Mouse (Mus musculus) midbrain, embryonic 10.5 days (tissue): ENCODE data around the gene Cd300ld3. TPM values are rescaled to one million over a fixed set of nuclear protein-coding genes. Genes with fewer than 3 reads are reported as not detected.

Experiments used
- DNase-seq: peaks from one replicate; pipeline ENCODE4 v3.0.0-alpha.2; 2017; ENCODE audit warnings: low spot score
- H3K27ac ChIP-seq: fragments of 300-500 bp; sonication (generic); replicated peaks from 2 replicates; pipeline ENCODE4 v1.5.1; 2016; ENCODE audit warnings: mild to moderate bottlenecking
- H3K27me3 ChIP-seq: fragments of 300-500 bp; sonication (generic); 2 replicates; pipeline ENCODE4 v1.6.1; 2016; ENCODE audit warnings: low read depth, mild to moderate bottlenecking; ENCODE audit not compliant: poor library complexity, severe bottlenecking
- H3K36me3 ChIP-seq: fragments of 300-500 bp; sonication (generic); 2 replicates; pipeline ENCODE4 v1.6.1; 2016; ENCODE audit warnings: mild to moderate bottlenecking, moderate library complexity
- H3K4me1 ChIP-seq: fragments of 300-500 bp; sonication (generic); 2 replicates; pipeline ENCODE4 v1.6.1; 2016
- H3K4me3 ChIP-seq: fragments of 300-500 bp; sonication (generic); 2 replicates; pipeline ENCODE4 v1.5.1; 2016; ENCODE audit warnings: mild to moderate bottlenecking, moderate library complexity
- H3K9me3 ChIP-seq: fragments of 300-500 bp; sonication (generic); replicated peaks from 2 replicates; pipeline ENCODE4 v1.6.1; 2016; ENCODE audit warnings: mild to moderate bottlenecking
- WGBS: fragments of 180-500 bp; shearing (Covaris S2); methylation state at CpG from one replicate; pipeline ENCODE4 v1.1.7; 2016; 5-methylcytosine and 5-hydroxymethylcytosine counted together
- polyA plus RNA-seq: library from polyadenylated mRNA; unstranded; fragments of >200 nt; fragmentation: Nextera tagmentation; extraction: Ambion mirVana; gene quantifications from 2 replicates; pipeline ENCODE4 v1.2.1, GENCODE M21; 2016

Cd300ld3 gene
- polyA plus RNA-seq, 1 experiment from 2014 or later = not detected

- Histone ChIP-seq H3K27ac (no peak overlapping the region), H3K9me3 (no peaks in the 10 kb centered on the region), H3K36me3 (no peaks in the 10 kb centered on the region), H3K4me3 (no peak overlapping the region), H3K27me3 (peaks cover 32% of the 10 kb centered on the region), H3K4me1 (peaks cover 25% of the 10 kb centered on the region)
- 83% methylated on average over 5 of the region's 5 CpGs for WGBS
- DNase-seq = no peak
These were observed 27.6 kb upstream of the Cd300ld3 start for GRCm38 (mm10) chr11:115075859-115076258.

- H3K36me3 ChIP-seq = no peaks in the 10 kb centered on the region
- DNase-seq = no peak
- peaks cover 34% of the 10 kb centered on the region for H3K27me3 ChIP-seq
- no peak overlapping the region for H3K27ac ChIP-seq
- H3K4me1 ChIP-seq = peaks cover 30% of the 10 kb centered on the region
- no peak overlapping the region for H3K4me3 ChIP-seq
- H3K9me3 ChIP-seq = no peaks in the 10 kb centered on the region
- 84% methylated on average over 7 of the region's 7 CpGs for WGBS
These were observed 27.2 kb upstream of the Cd300ld3 start for GRCm38 (mm10) chr11:115075407-115075806.

- no peak for DNase-seq
- Histone ChIP-seq H3K27ac (no peak overlapping the region), H3K27me3 (peaks cover 58% of the 10 kb centered on the region), H3K9me3 (no peaks in the 10 kb centered on the region), H3K4me3 (no peak overlapping the region), H3K36me3 (no peaks in the 10 kb centered on the region), H3K4me1 (peaks cover 34% of the 10 kb centered on the region)
- 70% methylated on average over 5 of the region's 5 CpGs for WGBS
These were observed 24.8 kb upstream of the Cd300ld3 start for GRCm38 (mm10) chr11:115073002-115073401.

- peak; percentile 44 for DNase-seq
- H3K4me3 ChIP-seq = peak overlapping the region; percentile 14; the same call in 1 of the 2 replicates
- H3K27me3 ChIP-seq = peaks cover 65% of the 10 kb centered on the region
- peak overlapping the region; percentile 63 for H3K27ac ChIP-seq
- no peaks in the 10 kb centered on the region for H3K9me3 ChIP-seq
- peaks cover 34% of the 10 kb centered on the region for H3K4me1 ChIP-seq
- WGBS = 26% methylated on average over 14 of the region's 14 CpGs
- H3K36me3 ChIP-seq = no peaks in the 10 kb centered on the region
These were observed 23.6 kb upstream of the Cd300ld3 start for GRCm38 (mm10) chr11:115071631-115072294.

- peak overlapping the region; percentile 14; the same call in 1 of the 2 replicates for H3K4me3 ChIP-seq
- peak; percentile 53 for DNase-seq
These were observed 22.9 kb upstream of the Cd300ld3 start for GRCm38 (mm10) chr11:115071015-115071551.

GRCm38 (mm10) chr11:115066768-115067167, 18.6 kb upstream of the Cd300ld3 start:
- peaks cover 45% of the 10 kb centered on the region for H3K27me3 ChIP-seq
- DNase-seq = no peak
- no peaks in the 10 kb centered on the region for H3K36me3 ChIP-seq
- H3K4me3 ChIP-seq = no peak overlapping the region
- 76% methylated on average over 6 of the region's 6 CpGs for WGBS
- no peaks in the 10 kb centered on the region for H3K9me3 ChIP-seq
- peaks cover 34% of the 10 kb centered on the region for H3K4me1 ChIP-seq
- H3K27ac ChIP-seq = no peak overlapping the region

More at GRCm38 (mm10) chr11:115071015-115071551, 22.9 kb upstream of the Cd300ld3 start:
- WGBS = 13% methylated on average over 9 of the region's 9 CpGs
- Histone ChIP-seq H3K36me3 (no peaks in the 10 kb centered on the region), H3K4me1 (peaks cover 34% of the 10 kb centered on the region), H3K27ac (0 out of 2 replicates have a peak overlapping the region, but pooled peaks have one; percentile 58), H3K27me3 (peaks cover 68% of the 10 kb centered on the region), H3K9me3 (no peaks in the 10 kb centered on the region)

- 47% methylated on average over 5 of the region's 5 CpGs for WGBS
- Histone ChIP-seq H3K4me1 (peaks cover 17% of the 10 kb centered on the region), H3K27me3 (peaks cover 9% of the 10 kb centered on the region), H3K36me3 (no peaks in the 10 kb centered on the region), H3K4me3 (no peak within 1 kb of the TSS), H3K9me3 (no peaks in the 10 kb centered on the region), H3K27ac (no peak within 1 kb of the TSS)
- DNase-seq = no peak
These were observed 13.9 kb upstream of the Cd300ld3 start, which contains the start of gene Cd300e for GRCm38 (mm10) chr11:115062077-115062476. Gene Cd300e, minus strand, starts transcription at chr11:115062177.

- 81% methylated on average over 2 of the region's 2 CpGs for WGBS
- H3K27me3 ChIP-seq = peaks cover 4% of the 10 kb centered on the region; the same call in 1 of the 2 replicates
- no peak for DNase-seq
- no peaks in the 10 kb centered on the region for H3K9me3 ChIP-seq
- no peak overlapping the region for H3K27ac ChIP-seq
- no peaks in the 10 kb centered on the region for H3K36me3 ChIP-seq
- H3K4me3 ChIP-seq = no peak overlapping the region
- peaks cover 17% of the 10 kb centered on the region for H3K4me1 ChIP-seq
These were observed 11.6 kb upstream of the Cd300ld3 start for GRCm38 (mm10) chr11:115059797-115060196.

- WGBS = 80% methylated on average over 4 of the region's 4 CpGs
- peaks cover 1% of the 10 kb centered on the region; the same call in 1 of the 2 replicates for H3K27me3 ChIP-seq
- H3K36me3 ChIP-seq = no peaks in the 10 kb centered on the region
- H3K27ac ChIP-seq = no peak overlapping the region
- H3K4me1 ChIP-seq = peaks cover 15% of the 10 kb centered on the region
- H3K9me3 ChIP-seq = no peaks in the 10 kb centered on the region
- no peak overlapping the region for H3K4me3 ChIP-seq
- no peak for DNase-seq
These were observed 10.5 kb upstream of the Cd300ld3 start for GRCm38 (mm10) chr11:115058701-115059100.

- Histone ChIP-seq H3K27ac (no peak overlapping the region), H3K27me3 (no peaks in the 10 kb centered on the region), H3K4me3 (no peak overlapping the region), H3K9me3 (no peaks in the 10 kb centered on the region), H3K4me1 (no peaks in the 10 kb centered on the region), H3K36me3 (no peaks in the 10 kb centered on the region)
- no peak for DNase-seq
These were observed 6.3 kb upstream of the Cd300ld3 start for GRCm38 (mm10) chr11:115054537-115054936.

GRCm38 (mm10) chr11:115052991-115053390, 4.8 kb upstream of the Cd300ld3 start:
- no peak for DNase-seq
- H3K4me1 ChIP-seq = no peaks in the 10 kb centered on the region
- H3K4me3 ChIP-seq = no peak overlapping the region
- H3K36me3 ChIP-seq = no peaks in the 10 kb centered on the region
- no peaks in the 10 kb centered on the region for H3K9me3 ChIP-seq
- no peak overlapping the region for H3K27ac ChIP-seq
- WGBS = 81% methylated on average over 1 of the region's 1 CpGs
- no peaks in the 10 kb centered on the region for H3K27me3 ChIP-seq

GRCm38 (mm10) chr11:115052206-115052605, 4.0 kb upstream of the Cd300ld3 start:
- 5% methylated on average over 9 of the region's 9 CpGs for WGBS
- H3K27me3 ChIP-seq = no peaks in the 10 kb centered on the region

GRCm38 (mm10) chr11:115049282-115049895, 1.2 kb upstream of the Cd300ld3 start:
- no peaks in the 10 kb centered on the region for H3K36me3 ChIP-seq
- H3K27me3 ChIP-seq = no peaks in the 10 kb centered on the region
- no peak overlapping the region for H3K4me3 ChIP-seq
- H3K4me1 ChIP-seq = no peaks in the 10 kb centered on the region
- no peak for DNase-seq
- H3K27ac ChIP-seq = no peak overlapping the region
- H3K9me3 ChIP-seq = no peaks in the 10 kb centered on the region
- 48% methylated on average over 3 of the region's 3 CpGs for WGBS

More at GRCm38 (mm10) chr11:115052206-115052605, 4.0 kb upstream of the Cd300ld3 start:
- Histone ChIP-seq H3K36me3 (no peaks in the 10 kb centered on the region), H3K9me3 (no peaks in the 10 kb centered on the region), H3K4me1 (no peaks in the 10 kb centered on the region), H3K4me3 (no peak overlapping the region), H3K27ac (no peak overlapping the region)
- no peak for DNase-seq
